Mouse (Mus musculus) brain, adult 2 months (tissue): ENCODE measurements around the gene Tnfsf12.
A peak's percentile ranks its signal among the peaks of the same experiment; 100 is the strongest.
"Not testable (repeated sequence)": the region's sequence is repeated elsewhere in the genome, so short reads cannot be mapped to it uniquely, and the experiment has no call there.

Source experiments
- DNase-seq: peaks from one replicate; pipeline ENCODE4 v3.0.0; 2011; ENCODE audit warnings: low read depth, low spot score

The Tnfsf12 gene

GRCm38 (mm10) chr11:69695361-69696181 lies at the start of gene Tnfsf12, which contains the start of gene Tnfsfm13:
Gene Tnfsf12, minus strand, starts transcription at chr11:69695849.
Gene Tnfsfm13, minus strand, starts transcription at chr11:69696098.
- peak; percentile 50 for DNase-seq

GRCm38 (mm10) chr11:69731408-69731807 lies 35.8 kb upstream of the Tnfsf12 start:
- DNase-seq, result not testable (repeated sequence)

- DNase-seq, result peak; percentile 77
Measured at GRCm38 (mm10) chr11:69729063-69729462, 33.4 kb upstream of the Tnfsf12 start.

GRCm38 (mm10) chr11:69725951-69726350 lies 30.3 kb upstream of the Tnfsf12 start:
- DNase-seq, result no peak

GRCm38 (mm10) chr11:69723074-69723473 lies 27.4 kb upstream of the Tnfsf12 start:
- DNase-seq, result no peak

- no peak for DNase-seq
Measured at GRCm38 (mm10) chr11:69720852-69721251, 25.2 kb upstream of the Tnfsf12 start.

GRCm38 (mm10) chr11:69719423-69719822 lies 23.8 kb upstream of the Tnfsf12 start:
- DNase-seq, result no peak

- DNase-seq, result no peak
Measured at GRCm38 (mm10) chr11:69718661-69719060, 23.0 kb upstream of the Tnfsf12 start.

- no peak for DNase-seq
Measured at GRCm38 (mm10) chr11:69716953-69717352, 21.3 kb upstream of the Tnfsf12 start.

- DNase-seq, result peak; percentile 53
Measured at GRCm38 (mm10) chr11:69715929-69716328, 20.3 kb upstream of the Tnfsf12 start.

- no peak for DNase-seq
Measured at GRCm38 (mm10) chr11:69715482-69715881, 19.8 kb upstream of the Tnfsf12 start.

- DNase-seq, result no peak
Measured at GRCm38 (mm10) chr11:69714636-69715329, 19.1 kb upstream of the Tnfsf12 start.

- DNase-seq, result no peak
Measured at GRCm38 (mm10) chr11:69712954-69713672, 17.5 kb upstream of the Tnfsf12 start.

GRCm38 (mm10) chr11:69711082-69711481 lies 15.4 kb upstream of the Tnfsf12 start:
- no peak for DNase-seq

GRCm38 (mm10) chr11:69710470-69710869 lies 14.8 kb upstream of the Tnfsf12 start:
- DNase-seq, result no peak

- peak; percentile 62 for DNase-seq
Measured at GRCm38 (mm10) chr11:69709554-69710446, 14.2 kb upstream of the Tnfsf12 start.

GRCm38 (mm10) chr11:69708614-69709265 lies 13.1 kb upstream of the Tnfsf12 start:
- peak; percentile 46 for DNase-seq

GRCm38 (mm10) chr11:69707873-69708381 lies 12.3 kb upstream of the Tnfsf12 start:
- DNase-seq, result no peak

GRCm38 (mm10) chr11:69707480-69707847 lies 11.8 kb upstream of the Tnfsf12 start:
- no peak for DNase-seq

- peak; percentile 98 for DNase-seq
Measured at GRCm38 (mm10) chr11:69706775-69707479, 11.3 kb upstream of the Tnfsf12 start.
